Mouse (Mus musculus): Measurements from ENCODE around the gene Vac14.

Vac14 gene

GRCm38 (mm10) chr8:110618391-110619207 lies at the start of gene Vac14:
Gene Vac14 (plus strand): TSS chr8:110618585.
- DNase-seq (ENCODE audit: low spot score), result peak; percentile 97

- no peak for DNase-seq (ENCODE audit: low spot score)
Measured at GRCm38 (mm10) chr8:110592641-110593040, 25.7 kb upstream of the Vac14 start.

GRCm38 (mm10) chr8:110594164-110594563 lies 24.2 kb upstream of the Vac14 start:
- DNase-seq (ENCODE audit: low spot score), result no peak

GRCm38 (mm10) chr8:110604556-110604955 lies 13.8 kb upstream of the Vac14 start:
- DNase-seq (ENCODE audit: low spot score), result no peak

- DNase-seq (ENCODE audit: low spot score), result no peak
Measured at GRCm38 (mm10) chr8:110605401-110606015, 12.9 kb upstream of the Vac14 start.

- DNase-seq (ENCODE audit: low spot score), result no peak
Measured at GRCm38 (mm10) chr8:110615730-110616129, 2.7 kb upstream of the Vac14 start.

DNA sequence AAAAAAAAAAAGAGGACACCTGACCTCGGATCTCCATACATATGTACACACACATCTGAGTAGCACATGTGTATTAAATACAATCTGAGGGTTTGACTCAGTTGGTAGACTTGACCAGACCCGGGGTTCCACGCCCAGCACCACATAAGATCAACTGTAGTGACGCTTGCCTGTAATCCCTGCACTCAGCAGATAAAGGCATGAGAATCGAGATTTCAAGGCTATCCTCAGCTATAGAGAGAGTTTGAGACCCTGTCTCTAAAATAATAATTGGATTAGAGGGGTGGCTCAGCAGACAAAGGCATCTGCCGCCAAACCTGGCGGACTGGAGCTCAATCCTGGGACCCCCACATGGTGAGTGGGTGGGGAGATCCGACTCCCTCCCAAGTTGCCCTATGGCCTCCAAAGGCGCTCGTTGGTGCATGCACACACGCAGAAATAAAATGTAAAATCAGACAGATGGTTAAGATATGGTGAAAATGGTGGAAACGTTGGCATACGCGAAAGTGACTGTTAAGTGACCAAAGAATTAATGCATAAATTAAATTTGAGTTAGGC lies 505 bp upstream of the Vac14 start:
- no peak for DNase-seq (ENCODE audit: low spot score)

- DNase-seq (ENCODE audit: low spot score), result no peak
Measured at GRCm38 (mm10) chr8:110619208-110619574, 806 bp downstream of the Vac14 start.

DNA sequence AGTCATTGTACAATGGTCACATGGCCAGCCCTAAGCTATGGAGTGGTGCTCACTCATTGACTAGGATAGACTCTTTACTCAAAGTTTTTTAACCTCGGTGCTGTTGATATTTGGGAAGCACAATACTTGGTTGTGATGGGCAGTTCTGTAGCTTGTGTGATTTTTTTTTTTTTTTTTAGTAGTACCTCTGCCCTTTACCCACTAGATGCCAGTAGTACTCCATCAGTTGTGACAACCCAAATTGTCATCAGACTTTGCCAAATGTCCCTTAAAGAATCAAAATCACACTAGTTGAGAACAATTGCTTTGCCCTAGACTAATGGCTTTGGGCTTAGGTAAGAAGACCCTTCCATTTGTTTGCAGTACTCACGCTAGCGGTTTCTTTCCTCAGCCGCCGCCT lies 1.5 kb downstream of the Vac14 start:
- no peak for DNase-seq (ENCODE audit: low spot score)

GRCm38 (mm10) chr8:110626431-110626830 lies 8.0 kb downstream of the Vac14 start:
- DNase-seq (ENCODE audit: low spot score), result no peak

DNA sequence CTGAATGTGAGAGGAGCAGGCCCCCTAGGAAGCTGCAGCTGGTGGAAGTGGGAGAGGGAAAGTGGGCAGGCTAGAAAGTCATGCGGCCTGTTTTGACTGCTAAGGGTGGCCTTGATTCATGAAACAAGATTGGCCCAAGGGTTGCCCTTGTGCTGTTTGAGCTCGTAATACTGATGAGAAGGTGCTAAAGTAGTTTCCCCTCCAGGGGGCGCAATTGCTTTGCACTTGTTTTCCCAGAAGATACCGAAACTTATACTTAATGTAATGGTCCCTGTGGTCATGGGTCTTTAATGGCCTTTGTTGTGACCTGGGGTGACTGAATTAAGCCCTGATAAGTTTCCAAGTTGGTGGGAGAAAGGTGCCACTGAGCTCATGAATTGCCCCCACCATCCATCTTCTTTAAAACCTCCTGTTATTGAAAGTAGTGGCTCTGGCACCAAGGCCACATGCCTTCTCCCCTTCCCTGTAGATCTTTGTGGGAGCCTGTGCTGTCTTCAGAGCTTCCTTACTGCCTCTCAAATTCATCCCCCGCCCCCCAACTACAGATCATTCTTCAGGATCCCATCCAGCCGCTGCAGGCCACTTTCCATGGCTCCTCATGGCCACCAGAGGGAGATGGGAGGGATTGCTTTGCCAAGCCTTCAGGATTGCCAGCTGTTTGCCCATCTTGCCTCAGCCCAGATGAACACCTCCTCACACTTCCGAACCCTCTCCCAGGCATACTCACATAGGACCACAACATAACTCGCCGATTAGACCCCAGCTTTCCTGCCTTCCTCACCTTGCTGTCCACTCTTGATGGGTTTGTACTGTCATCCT lies 11.1 kb downstream of the Vac14 start:
- peak; percentile 16 for DNase-seq (ENCODE audit: low spot score)

DNA sequence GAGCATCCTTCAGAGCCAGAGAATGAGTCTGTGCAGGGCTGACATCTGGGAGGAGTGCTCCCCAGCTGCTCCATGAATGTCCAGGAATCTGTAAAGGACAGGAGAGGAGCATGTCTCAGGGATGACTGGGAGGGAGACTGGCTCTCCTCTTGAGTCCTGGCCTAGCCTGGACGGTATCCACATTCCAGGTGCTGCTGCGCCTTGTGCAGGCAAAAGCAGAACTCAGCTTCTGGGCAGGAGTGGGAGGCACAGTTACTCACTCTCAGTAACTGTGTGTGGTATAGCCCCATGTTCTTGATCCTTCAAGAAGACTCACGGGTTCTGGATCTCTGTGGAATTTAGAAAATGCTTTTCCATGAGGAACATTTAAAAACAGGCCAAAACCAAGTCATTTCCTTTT lies 11.7 kb downstream of the Vac14 start:
- DNase-seq (ENCODE audit: low spot score), result no peak

DNA sequence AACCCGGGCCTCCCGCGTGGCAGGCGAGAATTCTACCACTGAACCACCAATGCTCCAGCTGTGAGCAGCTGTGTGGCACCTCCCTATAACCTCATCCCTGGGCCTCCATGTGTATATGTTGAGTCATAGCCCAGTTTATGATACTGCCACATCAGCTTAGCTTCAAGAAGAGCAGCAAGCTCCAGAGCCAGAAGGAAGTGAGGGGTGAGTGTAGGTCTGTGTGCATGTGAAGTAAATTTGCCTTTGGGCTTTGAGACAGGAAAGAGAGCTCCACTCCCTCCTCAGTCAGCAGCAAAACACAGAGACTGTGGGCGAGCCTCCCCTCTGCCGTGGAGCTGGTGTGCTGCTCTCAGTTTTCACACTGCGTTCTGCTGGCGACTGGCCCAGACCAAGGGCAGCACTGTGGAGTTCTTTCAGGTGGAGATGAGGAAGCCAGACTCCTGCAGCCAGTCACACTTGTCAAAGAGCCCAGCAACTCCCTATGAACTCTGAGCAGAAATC lies 12.2 kb downstream of the Vac14 start:
- DNase-seq (ENCODE audit: low spot score), result no peak

GRCm38 (mm10) chr8:110631201-110631600 lies 12.8 kb downstream of the Vac14 start:
- no peak for DNase-seq (ENCODE audit: low spot score)

DNA sequence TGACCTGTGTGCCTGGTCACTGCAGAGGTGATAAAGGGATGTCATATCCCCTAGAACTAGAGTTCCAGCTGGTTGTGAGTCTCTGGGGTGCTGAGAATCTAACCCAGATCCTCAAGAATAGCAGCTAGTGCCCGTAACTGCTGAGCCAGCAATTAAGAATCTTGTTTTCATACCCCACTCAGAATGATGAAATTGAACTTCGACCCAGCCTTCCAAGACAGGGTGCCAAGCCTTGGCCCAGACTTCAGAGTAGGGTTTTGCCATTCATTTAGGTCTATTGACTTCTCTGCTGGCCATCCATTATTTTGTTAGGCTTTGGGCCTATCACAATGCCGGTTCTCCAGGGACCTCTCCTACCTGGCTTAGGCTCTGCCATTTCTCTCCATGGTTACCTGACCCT lies 15.4 kb downstream of the Vac14 start:
- DNase-seq (ENCODE audit: low spot score), result no peak

- DNase-seq (ENCODE audit: low spot score), result no peak
Measured at GRCm38 (mm10) chr8:110636182-110636581, 17.8 kb downstream of the Vac14 start.

GRCm38 (mm10) chr8:110642331-110642730 lies 23.9 kb downstream of the Vac14 start:
- no peak for DNase-seq (ENCODE audit: low spot score)

DNA sequence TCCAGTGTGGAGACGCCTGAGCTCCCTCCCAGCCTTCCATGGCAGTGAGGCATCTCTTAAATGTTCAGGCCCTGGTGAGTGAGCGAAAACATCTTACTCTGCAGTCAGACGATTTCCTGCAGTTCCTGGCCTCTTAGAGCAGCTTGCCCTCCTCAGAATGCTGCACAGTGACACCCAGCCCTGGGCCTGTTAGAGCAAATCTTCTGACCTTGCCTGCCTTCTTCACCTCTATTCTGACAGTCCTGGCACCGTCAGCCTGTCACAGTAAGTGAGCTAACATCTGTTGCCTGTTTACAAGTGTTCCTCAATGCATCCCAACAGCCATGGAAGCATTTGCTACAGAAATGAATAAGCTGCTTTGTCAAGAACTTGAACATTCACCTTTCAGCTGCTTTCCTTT lies 24.8 kb downstream of the Vac14 start:
- no peak for DNase-seq (ENCODE audit: low spot score)

- no peak for DNase-seq (ENCODE audit: low spot score)
Measured at GRCm38 (mm10) chr8:110644422-110644821, 26.0 kb downstream of the Vac14 start.

DNA sequence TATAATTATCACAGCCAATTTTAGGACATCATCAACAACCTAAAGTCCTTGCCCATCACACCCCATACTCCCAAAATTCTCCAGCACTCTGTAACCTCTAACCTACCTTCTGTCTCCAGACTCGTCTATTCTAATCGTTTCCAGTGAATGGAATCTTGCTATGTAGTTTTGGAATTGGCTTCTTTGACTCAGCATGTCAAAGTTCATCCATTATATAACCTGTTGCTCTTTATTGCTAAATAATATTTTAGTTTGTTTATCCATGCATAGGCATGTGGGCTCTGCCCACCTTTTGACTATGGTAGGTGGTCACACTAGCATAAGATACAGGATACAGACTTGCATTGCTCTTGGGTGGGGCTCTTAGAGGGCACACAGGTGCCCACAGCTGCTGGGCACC lies 26.5 kb downstream of the Vac14 start:
- DNase-seq (ENCODE audit: low spot score), result no peak

DNA sequence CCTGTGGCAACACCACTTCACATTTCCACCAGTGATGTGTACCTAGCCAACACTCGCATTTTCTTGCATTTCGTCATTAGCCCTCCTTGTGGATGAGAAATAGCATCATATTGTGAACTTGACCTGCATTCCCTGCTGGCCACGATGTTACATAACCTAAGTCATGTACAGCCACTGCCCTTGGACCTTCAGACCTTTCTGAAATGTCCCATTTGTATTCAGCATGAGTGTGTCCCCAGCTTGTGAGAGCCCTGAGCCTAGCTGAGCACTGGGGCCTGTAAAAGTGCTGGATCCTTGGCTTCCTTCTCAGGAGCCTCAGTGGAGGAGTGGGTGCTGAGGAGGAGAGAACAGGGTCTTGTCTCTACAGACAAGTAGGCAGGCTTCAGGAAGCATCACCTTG lies 27.0 kb downstream of the Vac14 start:
- DNase-seq (ENCODE audit: low spot score), result no peak

- no peak for DNase-seq (ENCODE audit: low spot score)
Measured at GRCm38 (mm10) chr8:110646064-110646463, 27.7 kb downstream of the Vac14 start.

Measured in T-cell, adult 2 months (primary cell).